Mouse (Mus musculus) midbrain, embryonic 15.5 days (tissue): ENCODE data around the gene Neu2. TPM values are rescaled to one million over a fixed set of nuclear protein-coding genes. Genes with fewer than 3 reads are reported as not detected.
A peak's percentile ranks its signal among the peaks of the same experiment; 100 is the strongest.

Source experiments
- ATAC-seq: fragments of 200-750 bp; cut with Nextera tagmentation; replicated peaks from 2 replicates; pipeline ENCODE4 v1.8.0; 2017; ENCODE audit warnings: moderate TSS enrichment
- H3K27ac ChIP-seq: fragments of 300-500 bp; sonication (generic); 2 replicates; pipeline ENCODE4 v1.5.1; 2015; ENCODE audit warnings: mild to moderate bottlenecking, inconsistent platforms
- H3K27me3 ChIP-seq: fragments of 300-500 bp; sonication (generic); replicated peaks from 2 replicates; pipeline ENCODE4 v1.6.1; 2015; ENCODE audit warnings: inconsistent platforms
- H3K36me3 ChIP-seq: fragments of 300-500 bp; sonication (generic); replicated peaks from 2 replicates; pipeline ENCODE4 v1.6.1; 2015; ENCODE audit warnings: inconsistent platforms
- H3K4me1 ChIP-seq: fragments of 300-500 bp; sonication (generic); 2 replicates; pipeline ENCODE4 v1.6.1; 2015; ENCODE audit warnings: inconsistent platforms
- H3K4me2 ChIP-seq: fragments of 300-500 bp; sonication (generic); 2 replicates; pipeline ENCODE4 v1.6.1; 2015; ENCODE audit warnings: inconsistent platforms, mild to moderate bottlenecking, moderate library complexity
- H3K4me3 ChIP-seq: fragments of 300-500 bp; sonication (generic); 2 replicates; pipeline ENCODE4 v1.5.1; 2015; ENCODE audit warnings: mild to moderate bottlenecking, inconsistent platforms
- H3K9ac ChIP-seq: fragments of 300-500 bp; sonication (generic); 2 replicates; pipeline ENCODE4 v1.6.1; 2015; ENCODE audit warnings: mild to moderate bottlenecking, inconsistent platforms
- H3K9me3 ChIP-seq: fragments of 300-500 bp; sonication (generic); 2 replicates; pipeline ENCODE4 v1.6.1; 2016; ENCODE audit warnings: inconsistent platforms
- WGBS: fragments of 180-500 bp; shearing (Covaris S2); methylation state at CpG from one replicate; pipeline ENCODE4 v1.1.7; 2015; ENCODE audit warnings: mixed read lengths; 5-methylcytosine and 5-hydroxymethylcytosine counted together
- polyA plus RNA-seq: library from polyadenylated mRNA; unstranded; fragments of >200 nt; fragmentation: Nextera tagmentation; extraction: Ambion mirVana; gene quantifications from 2 replicates; pipeline ENCODE4 v1.2.1, GENCODE M21; 2015

Gene Neu2
- polyA plus RNA-seq, 1 experiment from 2014 or later = 0.46 TPM

DNA sequence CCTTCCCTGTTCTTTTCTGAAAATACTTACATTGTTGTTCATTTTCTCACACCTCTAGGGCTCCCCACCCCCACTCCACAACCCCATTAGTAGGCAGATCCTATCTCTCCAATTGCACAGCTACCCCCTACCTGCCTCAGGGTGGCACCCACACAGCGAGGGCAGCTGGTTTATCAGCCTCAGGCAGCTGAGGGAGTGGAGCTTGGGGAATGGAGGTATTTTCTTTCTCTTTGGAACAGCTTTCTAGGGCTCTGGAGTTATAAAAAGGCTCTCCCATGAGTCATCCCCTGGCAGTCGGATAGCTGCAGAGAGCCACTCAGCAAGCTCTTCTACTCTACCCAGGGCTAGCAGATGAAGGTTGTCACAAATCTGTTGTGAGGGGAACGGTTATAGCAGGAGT, 84.6 kb downstream of the Neu2 start:
- Histone ChIP-seq H3K4me1 (no peaks in the 10 kb centered on the region), H3K4me2 (no peak overlapping the region), H3K27me3 (no peaks in the 10 kb centered on the region), H3K9me3 (no peaks in the 10 kb centered on the region), H3K4me3 (no peak overlapping the region), H3K27ac (no peak overlapping the region), H3K36me3 (no peaks in the 10 kb centered on the region), H3K9ac (no peak overlapping the region)
- no peak for ATAC-seq
- WGBS = 85% methylated on average over 3 of the region's 3 CpGs

- 94% methylated on average over 10 of the region's 10 CpGs for whole genome bisulfite sequencing
- H3K9me3 ChIP-seq = no peaks in the 10 kb centered on the region
- no peaks in the 10 kb centered on the region for H3K36me3 ChIP-seq
- ATAC-seq = no peak
- H3K4me3 ChIP-seq = no peak overlapping the region
- H3K27ac ChIP-seq = no peak overlapping the region
- no peaks in the 10 kb centered on the region for H3K4me1 ChIP-seq
- no peaks in the 10 kb centered on the region for H3K27me3 ChIP-seq
- H3K4me2 ChIP-seq = no peak overlapping the region
- no peak overlapping the region for H3K9ac ChIP-seq
Observed at GRCm38 (mm10) chr1:87594671-87595070, 85.0 kb downstream of the Neu2 start.

DNA sequence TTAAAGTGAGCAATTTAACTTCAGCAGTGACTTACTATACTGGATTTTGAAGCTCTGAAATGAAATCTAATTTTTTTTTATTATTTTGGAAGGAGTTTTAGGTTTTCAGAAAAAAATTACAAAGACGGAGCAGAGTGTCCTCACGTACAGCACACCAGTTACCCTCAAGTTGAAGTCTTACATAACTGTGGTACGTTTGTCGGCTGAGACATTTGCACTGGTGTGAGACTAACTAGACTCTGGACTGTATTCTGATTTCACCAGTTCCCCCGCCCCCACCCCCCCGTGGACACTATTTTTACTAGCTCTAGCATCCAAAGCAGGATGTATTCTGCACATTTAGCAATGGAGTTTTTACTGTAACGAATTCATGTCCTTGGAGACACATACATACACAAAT, 90.8 kb downstream of the Neu2 start:
- Histone ChIP-seq H3K27ac (no peak overlapping the region), H3K9me3 (no peaks in the 10 kb centered on the region), H3K27me3 (no peaks in the 10 kb centered on the region), H3K9ac (no peak overlapping the region), H3K36me3 (no peaks in the 10 kb centered on the region), H3K4me1 (no peaks in the 10 kb centered on the region), H3K4me3 (no peak overlapping the region), H3K4me2 (no peak overlapping the region)
- no peak for ATAC-seq
- WGBS = 83% methylated on average over 7 of the region's 7 CpGs

DNA sequence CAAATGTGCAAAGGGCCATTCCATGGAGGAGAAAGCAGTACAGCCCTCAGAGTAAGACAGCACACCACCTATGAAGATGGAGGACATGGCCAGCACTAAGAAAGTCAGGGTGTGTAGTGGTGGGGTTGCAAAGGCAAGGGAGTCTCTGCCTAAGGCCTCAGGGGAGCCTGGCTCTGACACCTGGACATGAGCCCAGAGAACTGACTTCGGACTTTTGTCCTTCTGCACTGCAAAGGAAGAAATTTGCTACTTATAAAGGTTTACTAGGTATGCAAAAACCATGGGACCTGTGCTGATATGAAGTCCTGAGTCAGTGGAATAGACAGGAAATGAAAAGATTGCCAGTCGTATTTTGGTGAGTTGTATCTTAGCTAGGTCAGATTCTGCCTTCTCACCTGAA, 92.1 kb downstream of the Neu2 start:
- Histone ChIP-seq H3K27ac (no peak overlapping the region), H3K4me3 (no peak overlapping the region), H3K9me3 (no peaks in the 10 kb centered on the region), H3K27me3 (no peaks in the 10 kb centered on the region), H3K9ac (no peak overlapping the region), H3K4me1 (no peaks in the 10 kb centered on the region), H3K4me2 (no peak overlapping the region), H3K36me3 (no peaks in the 10 kb centered on the region)
- ATAC-seq = no peak
- 84% methylated on average over 2 of the region's 2 CpGs for WGBS

DNA sequence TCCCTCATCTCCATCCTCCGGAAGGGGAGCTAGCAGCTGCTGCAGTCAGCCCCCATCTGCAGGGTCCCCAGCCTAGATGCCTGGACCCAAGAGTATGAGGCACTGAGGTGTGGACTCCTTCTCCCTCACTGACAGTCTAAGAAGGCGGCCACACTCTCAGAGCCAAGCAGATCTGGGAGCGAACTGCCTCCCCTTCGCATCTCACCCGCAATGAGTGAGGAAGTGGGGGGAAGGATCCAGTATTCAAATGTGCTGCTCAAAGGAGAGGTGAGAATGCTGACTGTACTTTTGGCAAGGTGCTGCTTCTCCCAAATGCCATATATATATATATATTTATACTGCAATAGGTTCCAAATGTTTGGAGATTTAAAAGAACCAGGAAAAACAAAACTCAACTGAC, 93.7 kb downstream of the Neu2 start:
- 88% methylated on average over 5 of the region's 5 CpGs for WGBS
- no peak overlapping the region for H3K4me3 ChIP-seq
- H3K4me2 ChIP-seq = no peak overlapping the region
- no peak overlapping the region for H3K9ac ChIP-seq
- H3K9me3 ChIP-seq = no peaks in the 10 kb centered on the region
- H3K4me1 ChIP-seq = no peaks in the 10 kb centered on the region
- H3K27ac ChIP-seq = no peak overlapping the region
- no peaks in the 10 kb centered on the region for H3K36me3 ChIP-seq
- no peak for ATAC-seq
- H3K27me3 ChIP-seq = no peaks in the 10 kb centered on the region

DNA sequence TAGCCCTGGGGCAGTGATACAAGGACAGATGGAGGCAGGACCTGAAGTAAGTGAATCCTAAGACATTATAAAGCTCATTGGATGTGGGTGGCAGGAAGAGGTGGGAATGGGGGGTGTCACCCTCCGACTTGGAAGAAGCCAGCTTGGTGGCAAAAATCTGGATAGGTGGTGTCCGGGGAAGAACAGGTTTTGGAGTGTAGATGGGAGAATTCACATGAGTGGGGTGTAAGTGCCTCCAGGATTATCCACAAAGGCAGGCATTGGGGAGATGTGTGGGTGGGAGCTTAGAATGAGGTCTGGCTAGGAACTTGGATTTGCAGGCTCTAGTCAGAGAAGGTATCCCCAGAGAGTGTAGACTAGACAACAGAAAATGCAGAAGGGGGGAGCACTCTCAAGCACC, 95.6 kb downstream of the Neu2 start:
- H3K36me3 ChIP-seq = no peaks in the 10 kb centered on the region
- WGBS = 88% methylated on average over 2 of the region's 2 CpGs
- H3K4me2 ChIP-seq = no peak overlapping the region
- no peak overlapping the region for H3K27ac ChIP-seq
- H3K27me3 ChIP-seq = no peaks in the 10 kb centered on the region
- H3K4me1 ChIP-seq = no peaks in the 10 kb centered on the region
- H3K4me3 ChIP-seq = no peak overlapping the region
- H3K9ac ChIP-seq = no peak overlapping the region
- no peak for ATAC-seq
- H3K9me3 ChIP-seq = no peaks in the 10 kb centered on the region

- Histone ChIP-seq H3K36me3 (no peaks in the 10 kb centered on the region), H3K9ac (no peak overlapping the region), H3K4me3 (no peak overlapping the region), H3K4me1 (no peaks in the 10 kb centered on the region), H3K27me3 (no peaks in the 10 kb centered on the region), H3K9me3 (no peaks in the 10 kb centered on the region), H3K4me2 (no peak overlapping the region), H3K27ac (no peak overlapping the region)
- 73% methylated on average over 21 of the region's 21 CpGs for WGBS
- peak; percentile 54; the same call in 1 of the 2 replicates for ATAC-seq
Observed at GRCm38 (mm10) chr1:87607385-87608091, 97.8 kb downstream of the Neu2 start.

GRCm38 (mm10) chr1:87608416-87609046, 98.8 kb downstream of the Neu2 start:
- 22% methylated on average over 7 of the region's 7 CpGs for WGBS
- Histone ChIP-seq H3K27me3 (no peaks in the 10 kb centered on the region), H3K9me3 (no peaks in the 10 kb centered on the region), H3K4me3 (no peak overlapping the region), H3K36me3 (no peaks in the 10 kb centered on the region), H3K9ac (no peak overlapping the region), H3K4me1 (no peaks in the 10 kb centered on the region), H3K27ac (no peak overlapping the region), H3K4me2 (no peak overlapping the region)
- no peak for ATAC-seq

GRCm38 (mm10) chr1:87614576-87615295, 105.0 kb downstream of the Neu2 start:
- Histone ChIP-seq H3K27me3 (no peaks in the 10 kb centered on the region), H3K27ac (no peak overlapping the region), H3K9me3 (no peaks in the 10 kb centered on the region), H3K4me1 (no peaks in the 10 kb centered on the region), H3K4me2 (no peak overlapping the region), H3K36me3 (no peaks in the 10 kb centered on the region), H3K9ac (no peak overlapping the region), H3K4me3 (no peak overlapping the region)
- no peak for ATAC-seq
- WGBS = 97% methylated on average over 2 of the region's 2 CpGs

DNA sequence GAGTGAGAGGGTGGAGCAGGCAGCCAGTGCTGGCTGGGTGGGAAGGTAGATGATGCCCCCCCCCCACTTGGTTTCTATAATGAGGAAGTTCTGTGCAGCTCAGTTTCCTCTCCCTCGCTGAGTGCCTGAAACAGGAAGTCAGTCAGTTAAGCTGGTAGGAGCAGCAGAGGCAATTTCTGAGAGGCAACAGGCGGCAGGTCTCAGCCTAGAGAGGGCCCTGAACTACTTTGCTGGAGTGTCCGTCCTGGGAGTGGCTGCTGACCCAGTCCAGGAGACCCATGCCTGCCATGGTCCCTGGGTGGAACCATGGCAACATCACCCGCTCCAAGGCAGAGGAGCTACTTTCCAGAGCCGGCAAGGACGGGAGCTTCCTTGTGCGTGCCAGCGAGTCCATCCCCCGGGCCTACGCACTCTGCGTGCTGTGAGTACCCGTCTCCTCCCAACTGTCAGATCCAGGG, 110.6 kb downstream of the Neu2 start, which contains the start of gene Inpp5d:
Inpp5d (plus strand) TSS at position 102 of the 458 bp plus-strand sequence.
- no peaks in the 10 kb centered on the region for H3K27me3 ChIP-seq
- H3K9ac ChIP-seq = no peak within 1 kb of the TSS
- H3K4me3 ChIP-seq = no peak within 1 kb of the TSS
- no peaks in the 10 kb centered on the region for H3K4me1 ChIP-seq
- no peak within 1 kb of the TSS for H3K27ac ChIP-seq
- no peak for ATAC-seq
- WGBS = 87% methylated on average over 12 of the region's 12 CpGs
- H3K9me3 ChIP-seq = no peaks in the 10 kb centered on the region
- no peaks in the 10 kb centered on the region for H3K36me3 ChIP-seq
- no peak within 1 kb of the TSS; the same call in 1 of the 2 replicates for H3K4me2 ChIP-seq

DNA sequence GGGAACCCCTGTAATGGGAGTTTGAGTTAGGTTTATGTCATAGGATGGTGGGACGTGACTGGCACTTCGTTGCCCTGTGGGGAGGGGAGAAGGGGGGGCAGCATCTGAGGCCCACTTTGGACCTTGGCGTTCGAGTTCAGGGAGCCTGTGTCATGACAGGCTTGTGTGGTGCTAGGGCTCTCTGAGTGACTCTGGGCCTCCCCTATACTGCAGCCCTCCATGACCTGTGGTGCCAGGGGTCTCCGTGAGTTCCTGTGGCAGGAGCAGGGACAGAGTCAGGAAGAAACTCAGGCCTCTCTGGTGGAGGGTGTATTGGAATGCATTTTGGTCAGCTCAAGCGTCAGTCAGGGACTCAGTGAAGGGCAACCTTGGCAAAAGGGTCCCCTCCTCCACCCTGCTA, 111.0 kb downstream of the Neu2 start:
- Histone ChIP-seq H3K27me3 (no peaks in the 10 kb centered on the region), H3K9me3 (no peaks in the 10 kb centered on the region), H3K9ac (no peak overlapping the region), H3K4me1 (no peaks in the 10 kb centered on the region), H3K36me3 (no peaks in the 10 kb centered on the region), H3K4me2 (no peak overlapping the region; the same call in 1 of the 2 replicates), H3K4me3 (no peak overlapping the region), H3K27ac (no peak overlapping the region)
- ATAC-seq = no peak
- WGBS = 83% methylated on average over 6 of the region's 6 CpGs

- Histone ChIP-seq H3K4me3 (no peak overlapping the region), H3K27ac (no peak overlapping the region), H3K36me3 (no peaks in the 10 kb centered on the region), H3K27me3 (no peaks in the 10 kb centered on the region), H3K9ac (no peak overlapping the region), H3K4me1 (no peaks in the 10 kb centered on the region), H3K4me2 (no peak overlapping the region), H3K9me3 (no peaks in the 10 kb centered on the region)
- no peak for ATAC-seq
- WGBS = 84% methylated on average over 9 of the region's 9 CpGs
Observed at GRCm38 (mm10) chr1:87621146-87621857, 111.6 kb downstream of the Neu2 start.
